1 mouse cellular context compared by ENCODE assay signal in genomic region chr19:8251896-8252704, GRCm38 (mm10).
TF ChIP-seq lines count a peak whose summit lies in the region.

No protein-coding gene starts in this region.

TF ChIP-seq in CH12.LX, 34 proteins besides CTCF, POLR2A, EP300 and RAD21 (continued from another document):
- TF ChIP-seq TCF12 (IDR thresholded peaks at IDR 0.05; ENCODE audit: low read depth, low read length): no peak
